Mouse (Mus musculus) small intestine, adult 2 months (tissue): ENCODE measurements around the gene Il4ra. TPM values are rescaled to one million over a fixed set of nuclear protein-coding genes. Genes with fewer than 3 reads are reported as not detected.

ENCODE experiments used
- H3K27ac ChIP-seq: fragments of 200-500 bp; 2 replicates; pipeline ENCODE4 v1.5.1; 2012; ENCODE audit warnings: low read depth, low read length, control low read depth, inconsistent platforms; ENCODE audit not compliant: insufficient read depth
- H3K27me3 ChIP-seq: fragments of 200-500 bp; 2 replicates; pipeline ENCODE4 v1.6.1; 2012; ENCODE audit warnings: mild to moderate bottlenecking, moderate library complexity, low read length, inconsistent platforms; ENCODE audit not compliant: control insufficient read depth, insufficient read depth
- H3K36me3 ChIP-seq: fragments of 200-500 bp; 2 replicates; pipeline ENCODE4 v1.6.1; 2012; ENCODE audit warnings: mild to moderate bottlenecking, low read length, control low read depth, inconsistent platforms; ENCODE audit not compliant: control insufficient read depth, insufficient read depth
- H3K4me1 ChIP-seq: fragments of 200-500 bp; 2 replicates; pipeline ENCODE4 v1.6.1; 2012; ENCODE audit warnings: low read length, inconsistent platforms, mixed read lengths; ENCODE audit not compliant: control insufficient read depth, insufficient read depth, insufficient read length
- H3K4me3 ChIP-seq: fragments of 200-500 bp; 2 replicates; pipeline ENCODE4 v1.5.1; 2012; ENCODE audit warnings: low read depth, mild to moderate bottlenecking, control low read depth, inconsistent platforms, low read length, moderate library complexity
- CTCF ChIP-seq: fragments of 200-500 bp; IDR thresholded peaks from 2 replicates; pipeline ENCODE4 v1.5.1; 2012; ENCODE audit warnings: low read depth, mild to moderate bottlenecking, control low read depth, inconsistent platforms, low read length, moderate library complexity, mixed read lengths; ENCODE audit not compliant: insufficient replicate concordance, insufficient read length; ENCODE audit errors: extremely low read depth
- POLR2A ChIP-seq: fragments of 200-500 bp; IDR thresholded peaks from 2 replicates; pipeline ENCODE4 v1.6.1; 2012; ENCODE audit warnings: low read depth, mild to moderate bottlenecking, control low read depth, inconsistent platforms, low read length, moderate library complexity
- WGBS: fragments of 180-500 bp; shearing (Covaris S2); methylation state at CpG from one replicate; pipeline ENCODE4 v1.1.7; 2018; 5-methylcytosine and 5-hydroxymethylcytosine counted together
- polyA plus RNA-seq: library from polyadenylated mRNA; depleted of rRNA; stranded (reverse); fragments of >200 nt; gene quantifications from 2 replicates; pipeline ENCODE4 v1.2.3, GENCODE M21; 2012

Gene Il4ra
- polyA plus RNA-seq, 1 experiment: 51.7 TPM

GRCm38 (mm10) chr7:125539351-125539750, 12.6 kb upstream of the Il4ra start:
- H3K36me3 ChIP-seq: no peaks in the 10 kb centered on the region
- H3K4me3 ChIP-seq: no peak overlapping the region
- WGBS: 83% methylated on average over 3 of the region's 3 CpGs
- H3K27me3 ChIP-seq: no peaks in the 10 kb centered on the region
- H3K27ac ChIP-seq: no peak overlapping the region
- H3K4me1 ChIP-seq: no peaks in the 10 kb centered on the region; the same call in 1 of the 2 replicates
- TF ChIP-seq POLR2A: no peak
- no peak for TF ChIP-seq CTCF

- no peaks in the 10 kb centered on the region for H3K27me3 ChIP-seq
- WGBS: 30% methylated on average over 1 of the region's 1 CpGs
- H3K36me3 ChIP-seq: no peaks in the 10 kb centered on the region
- no peaks in the 10 kb centered on the region; the same call in 1 of the 2 replicates for H3K4me1 ChIP-seq
- TF ChIP-seq POLR2A (no peak), CTCF (no peak)
- no peak overlapping the region for H3K4me3 ChIP-seq
- no peak overlapping the region for H3K27ac ChIP-seq
Observed at GRCm38 (mm10) chr7:125541026-125541425, 10.9 kb upstream of the Il4ra start.

- Histone ChIP-seq H3K27ac (no peak overlapping the region), H3K4me3 (no peak overlapping the region), H3K4me1 (no peaks in the 10 kb centered on the region; the same call in 1 of the 2 replicates), H3K27me3 (no peaks in the 10 kb centered on the region), H3K36me3 (no peaks in the 10 kb centered on the region)
- TF ChIP-seq CTCF (no peak), POLR2A (no peak)
- 75% methylated on average over 2 of the region's 2 CpGs for WGBS
Observed at GRCm38 (mm10) chr7:125541821-125542220, 10.1 kb upstream of the Il4ra start.

DNA sequence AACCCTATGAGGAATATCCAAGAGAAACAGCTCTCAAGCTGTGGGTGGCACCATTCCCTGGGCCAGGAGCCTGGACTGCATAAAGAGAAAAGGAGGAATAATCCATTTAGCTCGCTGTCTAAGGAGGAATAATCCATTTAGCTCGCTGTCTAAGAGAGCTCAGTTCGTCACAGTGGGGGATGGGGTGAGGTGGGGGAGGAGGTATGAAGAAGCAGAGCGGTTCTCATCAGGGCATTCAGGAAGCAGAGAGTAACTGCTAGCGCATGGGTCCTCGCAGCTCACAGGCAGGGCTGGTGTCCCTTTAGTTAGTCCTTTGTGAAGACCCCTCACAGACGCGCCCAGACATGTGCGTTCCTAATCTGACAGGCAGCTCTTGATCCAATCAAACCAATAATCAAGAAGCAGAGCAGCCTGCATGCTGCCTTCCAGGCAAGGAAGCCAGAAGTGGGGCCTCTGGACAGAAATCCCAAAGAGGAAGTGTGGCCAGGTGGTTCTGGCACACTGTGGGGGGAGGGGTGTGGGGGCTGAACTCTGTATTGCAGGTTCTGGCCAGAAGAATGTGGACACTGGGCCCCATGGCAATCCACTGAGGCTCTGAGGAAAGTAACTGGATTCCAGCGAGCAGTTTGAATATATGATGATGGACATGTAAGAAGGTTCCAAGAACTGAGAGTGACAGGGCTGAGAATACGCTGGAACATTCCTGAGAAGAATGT, 9.4 kb upstream of the Il4ra start:
- TF ChIP-seq CTCF: no peak
- TF ChIP-seq POLR2A: no peak
- no peak overlapping the region for H3K27ac ChIP-seq
- H3K4me1 ChIP-seq: no peaks in the 10 kb centered on the region; the same call in 1 of the 2 replicates
- H3K4me3 ChIP-seq: no peak overlapping the region
- H3K36me3 ChIP-seq: no peaks in the 10 kb centered on the region
- WGBS: 84% methylated on average over 11 of the region's 11 CpGs
- no peaks in the 10 kb centered on the region for H3K27me3 ChIP-seq

- 66% methylated on average over 3 of the region's 3 CpGs for WGBS
- Histone ChIP-seq H3K27ac (no peak overlapping the region), H3K27me3 (no peaks in the 10 kb centered on the region), H3K4me1 (no peaks in the 10 kb centered on the region; the same call in 1 of the 2 replicates), H3K4me3 (no peak overlapping the region), H3K36me3 (no peaks in the 10 kb centered on the region)
- no peak for TF ChIP-seq CTCF
- no peak for TF ChIP-seq POLR2A
Observed at GRCm38 (mm10) chr7:125543497-125543896, 8.4 kb upstream of the Il4ra start.

DNA sequence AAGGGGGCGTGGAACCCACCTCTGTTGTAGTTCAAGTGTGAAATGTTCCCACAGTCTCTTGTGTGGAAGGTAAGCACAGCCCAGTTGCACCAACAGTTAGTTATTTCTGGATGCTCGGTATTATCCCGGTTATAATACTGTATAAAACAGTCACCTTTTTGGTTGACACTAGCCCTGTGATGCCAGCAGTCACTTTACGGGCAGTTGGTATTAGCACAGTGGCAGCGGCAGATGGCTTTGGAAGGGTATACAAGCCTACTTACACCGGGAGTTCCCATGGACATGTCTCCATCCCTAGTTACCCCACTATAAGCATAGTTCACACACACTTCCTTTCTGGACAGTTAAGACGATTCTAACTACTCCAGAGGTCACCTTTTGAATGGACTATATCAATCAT, 6.6 kb upstream of the Il4ra start:
- H3K27me3 ChIP-seq: no peaks in the 10 kb centered on the region
- 87% methylated on average over 7 of the region's 7 CpGs for WGBS
- TF ChIP-seq POLR2A (no peak), CTCF (no peak)
- H3K4me1 ChIP-seq: no peaks in the 10 kb centered on the region; the same call in 1 of the 2 replicates
- H3K36me3 ChIP-seq: no peaks in the 10 kb centered on the region
- H3K27ac ChIP-seq: no peak overlapping the region
- H3K4me3 ChIP-seq: no peak overlapping the region

- 55% methylated on average over 6 of the region's 6 CpGs for WGBS
- Histone ChIP-seq H3K4me3 (no peak overlapping the region), H3K27me3 (no peaks in the 10 kb centered on the region), H3K36me3 (no peaks in the 10 kb centered on the region), H3K4me1 (peaks cover 10% of the 10 kb centered on the region), H3K27ac (peak overlapping the region; percentile 54; the same call in 1 of the 2 replicates)
- TF ChIP-seq POLR2A (no peak), CTCF (no peak)
Observed at GRCm38 (mm10) chr7:125546727-125547126, 5.2 kb upstream of the Il4ra start.
